Mouse (Mus musculus): ENCODE measurements around the gene Nub1. TPM values are rescaled to one million over a fixed set of nuclear protein-coding genes. Genes with fewer than 3 reads are reported as not detected.

Nub1 gene
- polyA plus RNA-seq (2015; fragmentation: Nextera tagmentation; extraction: Ambion mirVana): 32.9 and 48.7 TPM in 2 replicates

DNA sequence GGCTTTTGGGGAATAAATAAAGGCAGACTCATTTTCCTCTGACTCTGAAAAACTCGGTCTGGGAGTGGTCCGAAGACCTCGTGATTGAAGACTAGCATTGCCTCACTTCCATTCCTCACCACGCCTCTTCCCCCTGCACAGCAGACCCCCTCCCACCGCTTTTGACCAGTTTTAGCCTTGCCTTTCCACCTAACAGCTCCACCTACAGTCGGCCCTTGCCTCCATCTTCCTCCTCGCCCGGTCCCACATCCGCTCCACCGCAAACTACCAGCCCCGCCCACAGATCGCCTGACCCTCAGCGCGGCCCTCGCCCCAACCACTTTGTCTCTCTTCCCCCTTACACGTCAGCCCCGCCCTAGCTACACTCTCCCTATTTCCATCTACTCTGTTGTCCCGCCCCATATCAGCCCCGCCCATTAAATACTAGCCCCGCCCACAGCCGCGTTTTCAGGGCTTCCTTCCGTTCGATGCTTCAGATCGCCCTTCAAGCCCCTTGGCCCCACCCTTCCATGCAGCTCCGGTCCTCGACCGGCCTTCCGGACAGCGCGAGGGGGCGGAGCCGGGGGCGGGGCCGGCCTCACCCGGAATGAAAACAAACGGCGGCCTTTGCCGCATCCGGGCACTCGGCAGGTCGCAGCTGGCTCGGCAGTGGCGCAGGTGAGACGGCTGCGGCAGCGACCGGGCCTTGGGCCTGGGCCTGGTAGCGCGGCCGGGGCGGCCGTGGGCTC is at the start of gene Nub1:
Gene Nub1, plus strand, starts transcription at position 167 of the 728 bp plus-strand sequence.

GRCm38 (mm10) chr5:24730488-24730871 is 45.1 kb downstream of the Nub1 start, which contains the start of gene Wdr86:
Gene Wdr86 (minus strand): TSS chr5:24730727.

GRCm38 (mm10) chr5:24757816-24758215 is 72.5 kb downstream of the Nub1 start, which contains the start of gene Crygn:
Gene Crygn (minus strand): TSS chr5:24758008.

Other genes starting within 250 kb of the Nub1 start
- gene Fastk, start 240.2 kb upstream of the Nub1 start, polyA plus RNA-seq (2015; fragmentation: Nextera tagmentation; extraction: Ambion mirVana): 61.0 and 77.2 TPM in 2 replicates
- gene Tmub1, start 237.7 kb upstream of the Nub1 start, polyA plus RNA-seq (2015; fragmentation: Nextera tagmentation; extraction: Ambion mirVana): 16.0 and 18.8 TPM in 2 replicates
- gene Agap3, start 233.4 kb upstream of the Nub1 start, polyA plus RNA-seq (2015; fragmentation: Nextera tagmentation; extraction: Ambion mirVana): 32.3 TPM in 2 replicates
- 0.05 TPM in 1 of 2 replicates, not detected in the other for gene Gbx1, start 158.3 kb upstream of the Nub1 start, polyA plus RNA-seq (2015; fragmentation: Nextera tagmentation; extraction: Ambion mirVana)
- gene Asb10, start 144.6 kb upstream of the Nub1 start, polyA plus RNA-seq (2015; fragmentation: Nextera tagmentation; extraction: Ambion mirVana): 0.47 and 1.9 TPM in 2 replicates
- 0.06 TPM in 1 of 2 replicates, not detected in the other for gene 4931409K22Rik, start 128.7 kb upstream of the Nub1 start, polyA plus RNA-seq (2015; fragmentation: Nextera tagmentation; extraction: Ambion mirVana)
- 36.0 and 57.3 TPM in 2 replicates for gene Abcf2, start 108.1 kb upstream of the Nub1 start, polyA plus RNA-seq (2015; fragmentation: Nextera tagmentation; extraction: Ambion mirVana)
- gene Chpf2, start 98.8 kb upstream of the Nub1 start, polyA plus RNA-seq (2015; fragmentation: Nextera tagmentation; extraction: Ambion mirVana): 21.4 and 39.4 TPM in 2 replicates
- gene Smarcd3, start 61.1 kb upstream of the Nub1 start, polyA plus RNA-seq (2015; fragmentation: Nextera tagmentation; extraction: Ambion mirVana): 14.8 and 15.4 TPM in 2 replicates
- 6.1 and 9.7 TPM in 2 replicates for gene Wdr86, start 45.2 kb downstream of the Nub1 start, polyA plus RNA-seq (2015; fragmentation: Nextera tagmentation; extraction: Ambion mirVana)
- gene Crygn, start 72.5 kb downstream of the Nub1 start, polyA plus RNA-seq (2015; fragmentation: Nextera tagmentation; extraction: Ambion mirVana): 4.6 and 6.3 TPM in 2 replicates
- gene Rheb, start 157.1 kb downstream of the Nub1 start, polyA plus RNA-seq (2015; fragmentation: Nextera tagmentation; extraction: Ambion mirVana): 214 and 223 TPM in 2 replicates

Measured in adrenal gland, postnatal 0 days (tissue).